Mouse (Mus musculus) bone marrow macrophage, adult 2 months (primary cell): ENCODE measurements around the gene Bst1.

Experiments used
- CTCF ChIP-seq: IDR thresholded peaks from 2 replicates; pipeline ENCODE4 v1.5.1; 2012; ENCODE audit warnings: low read depth, mild to moderate bottlenecking, low read length, moderate library complexity
- POLR2A ChIP-seq: IDR thresholded peaks from 2 replicates; pipeline ENCODE4 v1.6.1; 2012; ENCODE audit warnings: mild to moderate bottlenecking, low read depth, low read length, borderline replicate concordance

DNA sequence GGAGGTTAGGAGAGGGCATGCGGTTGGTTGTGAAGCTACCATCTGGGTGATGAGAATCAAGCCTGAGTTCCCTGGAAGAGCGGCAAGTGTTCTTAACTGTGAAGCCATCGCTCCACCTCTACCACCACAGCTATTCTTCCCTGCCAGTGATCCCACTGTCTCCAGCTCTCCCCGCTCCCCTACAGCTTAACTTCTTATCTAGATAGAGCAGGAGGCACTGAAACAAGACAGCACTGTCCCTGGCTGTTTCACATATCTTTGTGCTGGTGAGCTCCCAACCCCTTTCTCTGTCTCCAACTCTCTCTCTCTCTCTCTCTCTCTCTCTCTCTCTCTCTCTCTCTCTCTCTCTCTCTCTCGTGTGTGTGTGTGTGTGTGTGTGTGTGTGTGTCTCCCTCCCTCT lies 26.3 kb upstream of the Bst1 start:
- TF ChIP-seq POLR2A (no peak), CTCF (no peak)
